8 mouse cellular contexts compared by ENCODE assay signal in genomic region chr6:136353399-136354184, GRCm38 (mm10). TPM values are rescaled to one million over a fixed set of nuclear protein-coding genes. Genes with fewer than 3 reads are reported as not detected.
DNase-seq lines count a peak whose midpoint lies in the region; ATAC-seq lines count a peak whose summit lies in the region.
"Had no signal": no experiment of that assay in that cellular context is flagged by ENCODE, and none has a peak within 500 bp of the region (broad histone marks: within the 10 kb centered on the region; RNA-seq: fewer than 3 reads in every experiment).

No protein-coding gene starts in this region.

- H3K9me3 ChIP-seq in forebrain, embryonic 10.5 days, result no peaks in the 10 kb centered on the region
- H3K9me3 ChIP-seq in hindbrain, embryonic 14.5 days (ENCODE audit: control insufficient read depth, low read length), result no peaks in the 10 kb centered on the region

- no peaks in the 10 kb centered on the region for H3K27me3 ChIP-seq in forebrain, embryonic 10.5 days (ENCODE audit: poor library complexity, severe bottlenecking)
- no peaks in the 10 kb centered on the region for H3K27me3 ChIP-seq in hindbrain, embryonic 14.5 days (ENCODE audit: control insufficient read depth, insufficient read depth, low read length)

- H3K4me3 ChIP-seq in forebrain, embryonic 10.5 days, result no peak overlapping the region
- H3K4me3 ChIP-seq in hindbrain, embryonic 14.5 days (replicated peaks; ENCODE audit: low read length), result no peak overlapping the region

- peak overlapping the region; percentile 9; the same call in 1 of the 2 replicates for H3K9ac ChIP-seq in hindbrain, embryonic 14.5 days

- 43% methylated on average over 11 of the region's 11 CpGs for WGBS in forebrain, embryonic 10.5 days
- 44% methylated on average over 11 of the region's 11 CpGs for WGBS in hindbrain, embryonic 14.5 days

- H3K36me3 ChIP-seq in forebrain, embryonic 10.5 days (replicated peaks), result no peaks in the 10 kb centered on the region
- no peaks in the 10 kb centered on the region for H3K36me3 ChIP-seq in hindbrain, embryonic 14.5 days (replicated peaks; ENCODE audit: control insufficient read depth, insufficient read depth)

- DNase-seq in Muller cell, postnatal 12 days (ENCODE audit: inconsistent ontology term), result peak; percentile 59
- DNase-seq in c-Kit-positive CD71-negative TER-119-negative erythroid progenitor cells, embryonic 14.5 days (ENCODE audit: low read depth), result peak; percentile 43
- peak; percentile 73 for DNase-seq in forebrain, embryonic 10.5 days (ENCODE audit: extremely low spot score, low spot score)
- peak; percentile 94 for DNase-seq in hindbrain, embryonic 14.5 days (ENCODE audit: low spot score)
- DNase-seq in left cerebral cortex, adult 11 months (ENCODE audit: low spot score), result peak; percentile 83
- DNase-seq in right cerebral cortex, postnatal 4 days, result peak; percentile 84

- no peaks in the 10 kb centered on the region for H3K4me1 ChIP-seq in forebrain, embryonic 10.5 days
- no peaks in the 10 kb centered on the region for H3K4me1 ChIP-seq in hindbrain, embryonic 14.5 days (replicated peaks; ENCODE audit: control insufficient read depth, insufficient read depth, low read length)

- no peak; the same call in 1 of the 2 replicates for ATAC-seq in hindbrain, embryonic 14.5 days (ENCODE audit: low FRiP score)
- ATAC-seq in megakaryocyte-erythroid progenitor cell, adult 5-6 weeks (replicated peaks; ENCODE audit: low FRiP score, low TSS enrichment, poor library complexity, severe bottlenecking), result peak; percentile 31; the same call in 1 of the 2 replicates

- H3K4me2 ChIP-seq in hindbrain, embryonic 14.5 days (replicated peaks), result no peak overlapping the region

- H3K27ac ChIP-seq in forebrain, embryonic 10.5 days, result no peak overlapping the region
- peak overlapping the region; percentile 22; the same call in 1 of the 2 replicates for H3K27ac ChIP-seq in hindbrain, embryonic 14.5 days

RNA-seq across cellular contexts. Expression of gene Gm8994, which starts 26.3 kb away (rescaled TPM):
- not detected in 2 replicates for polyA plus RNA-seq in forebrain, embryonic 10.5 days (2016; fragmentation: Nextera tagmentation; extraction: Ambion mirVana)
- not detected in 2 replicates for polyA plus RNA-seq in hindbrain, embryonic 14.5 days (2014; fragmentation: Nextera tagmentation; extraction: Ambion mirVana)
- total RNA-seq in megakaryocyte-erythroid progenitor cell, adult 5-6 weeks (2014; fragmentation: Nextera tagmentation), result not detected in 2 replicates
- not detected in 2 replicates for total RNA-seq in megakaryocyte-erythroid progenitor cell, adult 5-6 weeks (2017)
- polyA plus RNA-seq: liver, embryonic 16.5 days had no signal

Comparison
In these comparisons a context has a peak if more than half of its experiments do, and no peak if none do; other contexts are left out.
1. DNase-seq: peak in every context shown above with its lines; median percentile 94 in hindbrain, embryonic 14.5 days; 84 in right cerebral cortex, postnatal 4 days; 83 in left cerebral cortex, adult 11 months; 73 in forebrain, embryonic 10.5 days; 59 in Muller cell, postnatal 12 days; 43 in c-Kit-positive CD71-negative TER-119-negative erythroid progenitor cells, embryonic 14.5 days.